Mouse (Mus musculus) heart, adult 18-20 months (tissue): ENCODE measurements around the gene Ccdc141. TPM values are rescaled to one million over a fixed set of nuclear protein-coding genes. Genes with fewer than 3 reads are reported as not detected.
"Not testable (repeated sequence)": the region's sequence is repeated elsewhere in the genome, so short reads cannot be mapped to it uniquely, and the experiment has no call there.

ENCODE experiments used
- DNase-seq, 2 experiments: peaks; one replicate each; pipeline ENCODE4 v3.0.0; 2021 to 2022; ENCODE audit warnings: mixed read lengths in 1 of 2
- total RNA-seq, 2 experiments: library from RNA; stranded (reverse); gene quantifications; 2 replicates each; pipeline ENCODE4 v1.2.3; 2021

Gene Ccdc141
- total RNA-seq, 2 experiments from 2014 or later, result 149 to 219 TPM

GRCm38 (mm10) chr2:77061871-77062270, 108.6 kb downstream of the Ccdc141 start:
- peak in 1 of 2 experiments; percentile 69 for DNase-seq

GRCm38 (mm10) chr2:77059596-77059995, 110.8 kb downstream of the Ccdc141 start:
- DNase-seq, result no peak

- DNase-seq, result no peak
Measured at GRCm38 (mm10) chr2:77056367-77056766, 114.1 kb downstream of the Ccdc141 start.

GRCm38 (mm10) chr2:77042912-77043311, 127.5 kb downstream of the Ccdc141 start:
- DNase-seq, result peak; percentile 31 to 53

- DNase-seq, result no peak
Measured at GRCm38 (mm10) chr2:77039683-77040082, 130.8 kb downstream of the Ccdc141 start.

- DNase-seq, result peak; percentile 28 to 37
Measured at GRCm38 (mm10) chr2:77039281-77039680, 131.2 kb downstream of the Ccdc141 start.

GRCm38 (mm10) chr2:77037211-77037610, 133.2 kb downstream of the Ccdc141 start:
- no peak for DNase-seq

- peak; percentile 46 to 66 for DNase-seq
Measured at GRCm38 (mm10) chr2:77034112-77034511, 136.3 kb downstream of the Ccdc141 start.

GRCm38 (mm10) chr2:77033322-77034060, 136.9 kb downstream of the Ccdc141 start:
- peak; percentile 36 to 38 for DNase-seq

- DNase-seq, result no peak
Measured at GRCm38 (mm10) chr2:77020649-77021048, 149.8 kb downstream of the Ccdc141 start.

- no peak for DNase-seq
Measured at GRCm38 (mm10) chr2:77017735-77018134, 152.7 kb downstream of the Ccdc141 start.

- not testable (repeated sequence) for DNase-seq
Measured at GRCm38 (mm10) chr2:77013449-77013848, 157.0 kb downstream of the Ccdc141 start.

GRCm38 (mm10) chr2:77011981-77012380, 158.5 kb downstream of the Ccdc141 start:
- DNase-seq, result peak; percentile 38 to 47

- DNase-seq, result no peak
Measured at GRCm38 (mm10) chr2:77007015-77007414, 163.4 kb downstream of the Ccdc141 start.

GRCm38 (mm10) chr2:77003148-77003547, 167.3 kb downstream of the Ccdc141 start:
- no peak for DNase-seq

- peak; percentile 53 to 82 for DNase-seq
Measured at GRCm38 (mm10) chr2:76998351-76998750, 172.1 kb downstream of the Ccdc141 start.

- DNase-seq, result no peak
Measured at GRCm38 (mm10) chr2:76992493-76993201, 177.8 kb downstream of the Ccdc141 start.

GRCm38 (mm10) chr2:76987317-76987716, 183.1 kb downstream of the Ccdc141 start:
- DNase-seq, result no peak

- no peak for DNase-seq
Measured at GRCm38 (mm10) chr2:76984384-76984783, 186.1 kb downstream of the Ccdc141 start.

- peak in 1 of 2 experiments; percentile 42 for DNase-seq
Measured at GRCm38 (mm10) chr2:76983601-76984000, 186.8 kb downstream of the Ccdc141 start.

- DNase-seq, result peak; percentile 83 to 86
Measured at GRCm38 (mm10) chr2:76982391-76983145, 187.9 kb downstream of the Ccdc141 start, which contains the start of gene Ttn. Gene Ttn, minus strand, starts transcription at chr2:76982547.

GRCm38 (mm10) chr2:76981717-76982116, 188.7 kb downstream of the Ccdc141 start:
- peak; percentile 58 to 82 for DNase-seq

- DNase-seq, result peak; percentile 71
Measured at GRCm38 (mm10) chr2:76980146-76980545, 190.3 kb downstream of the Ccdc141 start.
